Mouse (Mus musculus) gastrocnemius, postnatal 14 days (tissue): Measurements from ENCODE around the gene 1500009L16Rik. TPM values are rescaled to one million over a fixed set of nuclear protein-coding genes. Genes with fewer than 3 reads are reported as not detected.

Source experiments
- DNase-seq: peaks from one replicate; pipeline ENCODE4 v3.0.0; 2021; ENCODE audit warnings: mixed read lengths
- intact Hi-C: fragments of 180-260 bp; cut with DNase I; formaldehyde crosslinking; loops from one replicate; pipeline ENCODE4 v1.15.1; 2025; ENCODE audit warnings: low total_unique reads
- long read RNA-seq, 2 experiments: library from polyadenylated mRNA; stranded (forward); transcript quantifications; one replicate each; pipeline ENCODE4 v2.0.0; 2021
- total RNA-seq, 2 experiments: library from RNA; stranded (reverse); gene quantifications; 2 replicates each; pipeline ENCODE4 v1.2.3; 2021

The 1500009L16Rik gene
- 1 to 10 TPM; 3.2 to 3.6 TPM for total RNA-seq
- long read RNA-seq, experiment 1, partial matches to known transcripts = 0 of 2 reads
- long read RNA-seq, experiment 1, other reads (novel, unspliced or antisense) = 1 of 2 reads
- long read RNA-seq, experiment 2, partial matches to known transcripts = 0 of 2 reads
- long read RNA-seq, experiment 2, other reads (novel, unspliced or antisense) = 1 of 2 reads

DNA sequence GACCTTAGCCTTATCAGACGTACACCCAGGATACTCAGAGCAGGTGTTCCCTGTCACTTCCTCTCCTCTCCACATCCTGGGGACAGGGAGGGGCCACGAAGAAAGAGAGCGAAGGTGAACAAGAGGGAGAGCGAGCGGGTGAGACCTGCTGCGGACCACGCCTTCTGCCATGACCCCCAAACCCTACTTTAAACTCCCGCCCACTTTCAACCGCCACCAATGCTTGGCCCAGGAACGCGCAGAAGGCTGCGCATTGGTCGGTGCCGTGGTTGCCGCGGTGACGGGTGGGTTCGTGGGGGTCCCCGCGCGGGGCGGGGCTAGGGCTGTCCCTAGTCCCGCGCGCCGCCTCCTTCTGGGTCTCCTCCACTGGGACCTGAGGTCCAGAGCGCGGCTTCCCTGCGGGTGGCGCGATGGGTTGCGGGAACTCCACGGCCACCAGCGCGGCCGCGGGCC lies at the start of gene 1500009L16Rik:
TSS of gene 1500009L16Rik (plus strand) at position 287 of the 453 bp plus-strand sequence.
- peak; percentile 65 for DNase-seq
- intact Hi-C loops = no loop called here

DNA sequence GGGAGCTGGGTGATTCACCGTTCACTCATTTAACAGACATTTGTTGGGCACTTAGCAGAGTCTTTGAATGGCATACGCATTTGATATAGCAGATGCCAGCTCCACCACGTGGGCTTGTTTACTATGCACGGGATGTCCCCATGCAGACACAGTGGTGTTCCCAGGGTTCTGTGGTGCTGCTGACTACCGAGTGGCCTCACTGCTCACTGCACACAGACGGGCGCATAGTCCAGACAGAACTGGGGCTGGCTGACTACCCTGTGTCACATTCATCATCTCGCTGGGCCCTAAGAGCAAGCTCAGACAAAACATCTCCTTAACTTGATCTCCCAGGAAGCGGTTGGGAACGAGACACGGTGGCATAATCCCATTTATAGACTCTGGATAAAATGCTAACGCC lies 41.3 kb upstream of the 1500009L16Rik start:
- no peak for DNase-seq
- intact Hi-C loops = no loop called here

DNA sequence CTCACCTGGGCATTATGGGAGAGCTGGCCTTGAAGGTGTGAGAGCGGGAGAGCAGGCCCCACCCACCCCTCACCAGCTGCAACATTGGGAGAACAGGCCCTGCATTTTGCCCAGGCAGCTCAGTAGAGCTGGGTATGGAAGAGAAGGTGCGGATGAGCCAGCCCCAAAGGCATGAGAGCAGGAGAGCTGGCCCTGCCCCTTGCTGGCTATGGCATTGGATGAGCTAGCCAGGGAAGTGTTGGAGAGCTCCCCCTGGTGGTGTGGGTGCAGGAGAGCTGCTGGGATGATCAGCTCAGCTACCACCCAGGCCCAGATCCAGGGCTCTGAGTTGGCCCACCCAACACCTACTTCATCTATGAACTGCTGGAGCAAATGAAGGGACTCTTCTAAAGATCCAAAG lies 34.5 kb upstream of the 1500009L16Rik start:
- intact Hi-C loops = no loop called here
- no peak for DNase-seq

DNA sequence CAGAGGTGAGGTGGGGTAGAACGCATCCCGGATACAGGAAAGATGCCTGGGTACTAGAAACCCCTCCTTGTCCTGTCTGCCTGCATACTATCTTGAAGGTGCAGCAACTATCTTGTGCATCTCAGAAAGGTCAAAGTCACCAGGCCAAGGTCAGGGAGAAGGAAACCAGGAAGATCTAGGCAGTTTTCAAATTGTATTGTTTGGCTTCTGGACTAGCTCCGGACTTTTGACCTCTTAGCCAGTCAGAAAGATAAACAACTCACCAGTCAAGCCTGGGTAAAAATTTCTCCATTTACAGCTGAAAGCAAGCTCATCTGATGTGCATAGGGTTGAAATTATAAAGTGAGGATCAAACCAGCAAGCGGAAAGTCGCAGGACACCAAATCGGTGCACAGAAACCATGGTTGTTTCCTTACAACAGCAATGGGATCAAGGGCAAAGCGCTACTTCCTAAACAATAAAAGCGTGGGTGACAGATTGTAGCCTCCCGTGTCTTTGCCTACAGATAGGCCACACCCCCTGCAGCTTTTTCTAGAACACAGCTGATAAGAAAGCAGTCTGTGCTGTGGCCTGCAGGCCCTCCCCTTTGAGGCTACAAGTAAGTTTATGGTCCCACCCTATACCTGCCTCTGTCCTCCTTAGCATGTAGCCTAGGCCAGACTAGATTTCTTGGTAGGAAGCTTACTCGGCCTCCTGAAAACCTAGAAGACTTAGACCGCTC lies 30.3 kb upstream of the 1500009L16Rik start:
- DNase-seq = no peak
- intact Hi-C loops = no loop called here

DNA sequence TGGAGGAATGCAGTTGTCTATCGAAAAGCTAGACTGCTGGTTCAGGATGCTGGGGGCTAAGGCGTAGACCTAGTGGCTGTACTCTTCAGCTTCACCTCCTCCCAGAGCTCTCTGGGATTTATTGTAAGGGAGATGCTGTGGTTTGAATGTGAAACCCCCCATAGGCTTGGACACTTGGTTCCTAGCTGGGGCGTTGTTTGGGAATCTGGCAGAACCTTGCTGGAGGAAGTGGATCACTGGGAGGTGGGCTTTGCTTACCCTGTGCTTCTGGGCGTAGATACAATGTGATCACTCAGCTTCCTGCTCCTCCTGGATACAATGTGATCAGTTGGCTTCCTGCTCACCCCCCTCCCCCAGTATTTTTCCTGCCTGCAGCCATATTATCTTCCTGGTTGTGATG lies 26.4 kb upstream of the 1500009L16Rik start:
- no peak for DNase-seq
- intact Hi-C loops = no loop called here

DNA sequence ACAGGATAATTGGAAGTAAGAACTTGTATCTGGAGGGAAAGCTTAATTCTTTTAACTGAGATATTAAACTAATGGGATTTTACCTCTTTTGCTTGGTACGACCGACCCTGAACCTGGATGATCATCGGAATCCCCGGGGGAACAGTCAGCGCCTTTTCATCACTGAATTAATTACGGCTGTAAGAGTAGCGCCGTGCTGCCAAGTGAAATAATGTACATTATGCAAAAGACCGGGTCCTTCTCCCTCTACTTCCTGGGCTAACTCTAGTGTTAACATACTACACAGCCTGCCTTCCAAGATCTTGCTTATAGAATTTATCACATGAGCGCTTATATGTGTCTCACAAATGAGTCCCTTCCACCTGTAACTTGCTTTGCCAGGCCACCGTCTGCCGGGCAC lies 16.0 kb upstream of the 1500009L16Rik start:
- DNase-seq = no peak
- intact Hi-C loops = no loop called here

DNA sequence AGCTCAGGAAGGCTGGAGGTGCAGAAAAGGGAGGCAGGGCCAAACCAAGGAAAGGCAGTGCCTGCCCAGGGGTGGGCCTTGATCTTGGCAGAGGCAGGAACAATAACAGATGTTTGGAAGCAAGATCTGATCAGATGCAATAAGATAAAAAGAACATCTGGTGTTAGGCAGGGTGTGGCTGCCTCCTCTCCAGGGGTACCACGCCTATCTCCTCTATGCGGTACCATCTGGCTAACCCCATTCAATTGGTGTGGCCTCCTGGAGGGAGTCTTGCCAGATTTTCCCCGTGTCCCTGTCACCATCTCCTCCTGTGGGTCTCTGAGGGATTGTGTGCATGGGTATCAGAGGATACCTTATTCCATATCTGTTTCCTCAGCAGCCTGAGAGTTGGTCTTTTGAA lies 12.7 kb upstream of the 1500009L16Rik start:
- DNase-seq = no peak
- intact Hi-C loops = no loop called here

DNA sequence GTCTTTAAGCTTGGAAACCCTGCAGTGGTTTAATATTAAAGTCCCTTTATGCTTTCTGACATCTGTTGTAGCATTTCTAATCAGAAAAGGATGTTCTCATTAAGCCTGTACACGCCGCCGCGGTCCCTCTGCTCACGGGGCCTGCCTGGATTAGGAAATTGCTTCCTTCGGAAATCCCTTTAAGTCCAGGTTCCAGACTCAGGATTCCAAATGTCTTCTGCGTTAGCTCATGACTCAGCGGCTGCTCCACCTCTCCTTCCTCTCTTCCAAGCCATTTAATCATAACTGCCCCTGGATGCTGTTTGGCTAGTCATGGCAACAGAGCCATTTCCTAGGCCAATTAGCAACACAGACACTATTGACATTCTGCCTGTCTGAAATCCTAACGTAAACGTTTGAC lies 10.9 kb upstream of the 1500009L16Rik start:
- intact Hi-C loops = no loop called here
- peak; percentile 21 for DNase-seq

DNA sequence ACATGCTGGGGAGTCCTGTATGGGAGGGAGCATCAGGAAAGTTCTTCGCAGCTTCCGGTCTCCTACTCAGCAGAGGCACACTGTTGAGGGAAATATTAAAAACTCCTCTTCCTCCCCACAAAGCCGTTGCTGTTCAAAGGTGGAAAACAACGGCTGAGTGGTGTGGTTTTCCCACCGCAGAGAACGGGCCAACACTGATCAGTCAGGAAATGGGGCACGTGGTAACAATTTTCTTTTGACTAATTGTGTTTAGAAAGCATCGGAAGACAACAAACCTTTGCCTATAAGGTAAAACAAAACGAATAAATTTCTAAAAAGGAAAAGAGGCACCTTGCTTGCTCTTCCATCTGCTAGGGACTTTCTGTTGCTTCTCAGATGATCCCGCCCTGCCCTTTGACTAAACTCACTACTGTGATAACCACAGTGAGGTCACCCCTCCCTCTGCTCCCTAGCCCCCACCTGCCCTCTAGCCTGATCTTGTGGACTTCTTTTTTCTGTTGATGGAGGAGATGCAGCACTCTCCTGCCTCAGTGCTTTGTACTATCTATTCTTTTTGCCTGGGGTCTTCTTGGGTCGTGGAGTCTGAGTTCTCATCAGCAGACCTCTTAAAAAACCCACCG lies 3.7 kb upstream of the 1500009L16Rik start:
- intact Hi-C loops = no loop called here
- DNase-seq = no peak

DNA sequence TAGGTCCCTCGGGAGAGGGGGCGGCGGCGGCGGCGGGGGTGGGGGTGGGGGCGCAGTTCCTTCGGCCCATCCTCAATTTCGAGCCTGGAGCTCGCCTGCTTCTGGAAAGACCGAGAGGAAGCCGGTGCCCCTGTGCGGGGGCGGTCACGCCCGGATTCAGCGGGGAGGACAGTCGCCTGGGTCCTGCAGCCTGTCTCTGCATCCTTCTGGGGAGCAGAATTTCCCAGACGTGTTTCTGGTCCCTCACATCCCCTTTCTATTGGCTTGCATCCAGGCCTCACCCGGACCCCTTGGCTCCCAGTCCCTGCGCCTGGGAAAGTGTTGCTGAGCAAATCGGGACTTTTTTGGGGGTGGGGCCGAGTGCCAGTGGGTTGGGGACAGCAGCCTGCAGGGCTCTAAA lies 390 bp downstream of the 1500009L16Rik start:
- DNase-seq = peak; percentile 33
- intact Hi-C loops = no loop called here

DNA sequence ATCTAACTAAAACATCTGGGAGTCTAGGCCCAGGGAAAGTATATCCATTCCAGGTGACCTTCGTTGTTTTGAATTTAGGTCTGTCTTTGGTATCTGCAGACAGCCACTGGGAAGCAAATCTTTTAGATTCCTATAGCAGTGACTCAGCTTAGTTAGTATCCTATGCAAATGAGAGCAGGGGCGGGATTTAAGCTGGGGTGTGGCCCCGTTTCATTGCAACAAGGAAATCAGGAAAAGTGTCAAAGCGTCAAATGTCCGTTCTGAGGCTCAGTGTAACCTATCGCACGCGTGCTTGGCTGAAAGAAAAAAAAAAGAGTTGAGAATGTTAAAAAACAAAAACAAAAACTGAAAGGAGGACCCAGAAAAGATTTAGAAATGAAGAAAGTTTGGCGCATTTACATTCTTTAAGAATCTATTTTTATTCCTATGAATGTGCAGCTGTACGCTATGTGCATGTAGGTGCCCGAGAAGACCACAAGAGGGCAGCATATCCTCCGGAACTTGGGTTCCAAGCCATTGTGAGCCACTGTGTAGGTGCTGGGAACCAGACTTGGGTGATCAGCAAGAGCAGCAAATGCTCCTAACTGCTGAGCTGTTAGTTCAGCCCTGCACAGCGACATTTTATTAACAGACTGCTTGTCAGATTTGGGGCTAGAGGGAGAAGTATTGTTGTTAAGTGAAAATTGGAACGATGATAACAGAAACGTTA lies 1.8 kb downstream of the 1500009L16Rik start:
- intact Hi-C loops = no loop called here
- DNase-seq = no peak

DNA sequence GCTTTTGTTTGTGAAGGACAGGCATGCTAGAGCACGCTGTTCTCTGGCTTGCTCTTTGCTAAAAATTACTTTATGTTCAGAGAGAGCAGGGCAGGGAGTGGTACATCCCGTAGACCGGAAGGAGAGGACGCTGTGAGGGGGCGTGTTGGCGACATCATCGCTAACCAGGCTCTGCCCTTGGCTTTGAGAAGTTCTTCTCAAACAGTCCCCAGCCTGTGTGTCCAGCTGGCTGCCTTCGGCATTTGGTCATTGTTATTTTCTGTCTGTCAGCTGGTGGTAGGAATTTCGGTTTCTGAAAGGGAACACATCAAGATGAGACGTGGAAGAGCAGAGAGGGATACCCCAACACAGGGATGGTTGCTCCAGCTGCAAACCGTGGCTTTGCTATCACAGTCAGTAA lies 3.5 kb downstream of the 1500009L16Rik start:
- intact Hi-C loops = no loop called here
- DNase-seq = peak; percentile 50

DNA sequence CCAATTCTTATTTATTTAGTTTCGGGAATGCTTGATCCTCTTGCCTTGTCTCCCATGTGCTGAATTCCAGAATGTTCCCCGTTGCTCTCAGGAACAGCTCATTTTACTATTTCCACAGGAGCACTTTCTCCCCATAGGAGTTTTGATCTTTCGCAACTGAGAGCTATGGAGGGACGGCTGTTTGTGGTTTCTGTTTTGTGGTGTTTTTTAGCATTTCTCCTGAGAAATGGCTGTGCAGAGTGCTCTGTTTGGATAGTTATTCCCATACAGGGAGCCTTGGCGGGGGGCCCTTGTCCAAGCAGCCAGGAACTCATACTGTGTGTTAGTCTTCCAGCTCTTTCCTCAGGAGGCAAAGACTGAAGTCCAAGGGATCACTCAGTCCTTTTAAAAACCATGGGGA lies 5.2 kb downstream of the 1500009L16Rik start:
- DNase-seq = no peak
- intact Hi-C loops = no loop called here

DNA sequence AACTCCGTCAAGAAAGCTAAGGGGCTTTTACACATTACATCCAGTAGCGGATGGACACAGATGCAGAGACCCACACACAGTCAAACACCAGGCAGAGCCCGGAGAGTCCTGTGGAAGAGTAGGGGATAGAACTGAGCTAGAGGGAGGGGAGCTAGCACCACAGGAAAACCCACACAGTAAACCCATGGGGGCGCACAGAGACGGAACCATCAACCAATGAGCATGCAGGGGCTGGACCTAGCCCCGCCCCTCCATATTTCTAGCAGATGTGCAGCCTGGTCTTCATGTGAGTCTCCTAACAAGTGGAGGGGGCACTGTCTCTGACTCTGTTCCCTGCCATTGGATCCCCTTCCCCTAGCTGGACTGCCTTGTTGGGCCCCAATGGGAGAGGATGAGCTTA lies 5.9 kb downstream of the 1500009L16Rik start:
- no peak for DNase-seq
- intact Hi-C loops = no loop called here

DNA sequence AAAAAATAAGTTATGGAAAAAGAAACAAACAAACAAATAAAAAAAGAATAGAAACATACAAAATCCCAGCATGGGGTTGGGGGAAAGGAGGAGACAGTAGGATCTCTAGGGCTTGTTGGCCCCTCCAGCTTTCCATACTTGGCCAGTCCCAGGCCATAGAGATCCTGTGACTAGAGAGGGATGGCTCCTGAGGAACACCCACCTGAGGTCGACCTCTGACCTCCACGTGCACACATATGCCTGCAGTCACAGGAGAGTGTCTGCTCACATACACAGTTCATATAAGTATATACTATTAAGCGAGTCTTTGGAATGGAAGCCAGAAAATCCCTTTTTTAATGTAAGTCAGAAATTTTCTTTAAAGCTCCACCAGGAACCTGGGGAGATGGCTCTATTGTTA lies 6.4 kb downstream of the 1500009L16Rik start:
- DNase-seq = no peak
- intact Hi-C loops = no loop called here

DNA sequence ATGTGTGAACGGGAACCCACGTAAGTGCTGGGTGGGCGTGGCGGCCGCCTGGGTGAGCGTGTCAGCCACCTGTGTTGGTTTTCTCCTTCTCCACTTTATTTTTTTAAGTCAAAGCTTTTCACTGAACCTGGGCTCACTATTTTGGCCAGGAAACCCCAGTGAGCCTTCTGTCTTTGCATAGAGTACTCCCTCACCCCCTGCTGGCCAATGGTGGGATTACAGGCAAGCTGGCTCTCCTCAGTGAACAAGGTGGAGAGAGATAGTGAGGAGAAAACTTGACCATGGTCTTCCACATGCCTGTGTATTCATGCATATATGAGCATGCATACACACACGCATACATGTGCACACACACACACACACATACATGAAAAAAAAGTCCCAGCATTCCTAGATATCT lies 6.8 kb downstream of the 1500009L16Rik start:
- intact Hi-C loops = no loop called here
- DNase-seq = peak; percentile 86

DNA sequence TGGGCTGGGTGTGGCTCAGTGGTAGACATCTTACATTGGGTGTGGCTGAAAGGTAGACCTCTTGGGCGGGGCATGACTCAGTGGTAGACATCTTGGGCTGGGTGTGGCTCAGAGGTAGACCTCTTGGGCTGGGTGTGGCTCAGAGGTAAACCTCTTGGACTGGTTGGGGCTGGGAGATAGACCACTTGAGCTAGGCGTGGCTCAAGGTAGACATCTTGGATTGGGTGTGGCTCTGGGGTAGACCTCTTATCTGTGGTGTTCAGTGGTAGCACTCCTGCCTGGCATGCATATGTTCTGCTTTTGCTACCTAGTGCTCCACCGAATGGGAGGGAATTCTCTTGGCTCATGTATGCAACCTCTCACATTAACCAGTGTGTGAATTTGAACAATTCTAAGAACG lies 11.1 kb downstream of the 1500009L16Rik start:
- no peak for DNase-seq
- intact Hi-C loops = no loop called here

DNA sequence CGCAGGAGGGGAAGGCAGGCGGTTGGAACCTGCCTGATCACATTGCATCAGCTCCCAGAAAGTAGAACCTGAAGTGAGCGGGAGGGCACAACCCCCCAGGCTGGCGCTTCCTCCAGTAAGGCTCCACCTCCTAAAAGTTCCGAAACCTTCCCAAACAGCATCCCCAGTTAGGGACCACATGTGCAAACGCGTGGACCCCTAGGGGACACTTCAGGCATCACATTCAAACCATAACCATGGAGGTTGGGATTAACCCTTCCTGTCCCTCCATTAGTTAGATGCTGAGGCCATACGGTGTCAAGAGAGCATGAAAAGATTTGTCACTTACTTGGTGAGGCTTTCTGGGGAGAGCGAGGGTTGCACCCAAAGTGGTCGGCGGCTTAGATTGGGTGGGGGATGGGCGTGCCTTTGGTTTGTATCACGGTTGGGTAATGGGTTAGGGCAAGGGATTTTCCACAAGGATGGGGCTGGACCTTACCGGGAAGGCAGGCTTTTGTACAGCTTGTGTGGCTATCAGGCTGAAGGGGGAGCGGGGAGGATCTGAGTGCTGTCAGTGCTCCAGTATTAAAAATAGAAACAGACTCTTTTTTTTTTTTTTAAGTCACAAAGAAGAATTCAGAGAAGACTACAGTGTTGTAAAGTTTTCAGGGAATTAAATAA lies 16.5 kb downstream of the 1500009L16Rik start:
- intact Hi-C loops = no loop called here
- no peak for DNase-seq

DNA sequence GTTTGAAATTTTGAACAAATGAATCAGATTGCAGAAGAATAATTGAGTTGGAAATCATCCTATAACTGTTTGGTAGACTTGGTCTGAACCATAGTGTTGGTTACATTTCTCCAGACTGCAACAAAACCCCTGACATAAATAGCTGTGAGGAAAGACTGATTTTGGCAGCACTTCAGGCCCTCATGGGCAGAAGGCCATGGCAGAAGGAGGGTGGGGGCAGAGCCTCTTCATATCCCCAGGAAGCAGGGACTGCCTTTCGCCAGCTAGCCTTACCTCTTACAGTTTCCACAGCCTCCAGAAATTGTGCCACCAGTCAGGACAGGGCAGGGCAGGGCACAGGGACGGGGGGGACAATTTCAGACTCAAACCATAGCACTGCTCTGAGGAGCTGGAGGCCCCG lies 22.0 kb downstream of the 1500009L16Rik start:
- intact Hi-C loops = no loop called here
- no peak for DNase-seq

DNA sequence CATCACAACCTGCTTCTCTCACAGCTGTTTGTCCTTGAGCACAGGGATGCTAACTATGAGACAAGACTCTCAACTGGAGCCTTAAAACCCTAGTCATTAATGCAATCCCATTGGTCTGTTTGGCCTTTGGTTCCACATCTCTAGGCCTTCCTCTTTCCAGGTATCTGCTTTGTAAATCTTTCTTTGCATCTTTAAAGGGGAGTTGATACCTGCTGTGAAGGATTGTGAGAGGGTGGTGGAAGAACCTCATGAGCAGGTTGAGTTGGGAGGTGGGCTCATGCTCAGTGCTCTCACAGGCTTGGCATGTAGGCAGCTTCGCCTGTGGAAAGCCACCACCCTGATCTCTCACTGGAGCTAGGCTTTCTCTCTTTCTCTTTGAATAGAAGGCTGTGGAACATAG lies 30.4 kb downstream of the 1500009L16Rik start:
- no peak for DNase-seq

More for the DNA sequence above, 30.4 kb downstream of the 1500009L16Rik start:
- intact Hi-C loops = no loop called here
